Mouse (Mus musculus): ENCODE data around the gene Casp6.

Gene Casp6

DNA sequence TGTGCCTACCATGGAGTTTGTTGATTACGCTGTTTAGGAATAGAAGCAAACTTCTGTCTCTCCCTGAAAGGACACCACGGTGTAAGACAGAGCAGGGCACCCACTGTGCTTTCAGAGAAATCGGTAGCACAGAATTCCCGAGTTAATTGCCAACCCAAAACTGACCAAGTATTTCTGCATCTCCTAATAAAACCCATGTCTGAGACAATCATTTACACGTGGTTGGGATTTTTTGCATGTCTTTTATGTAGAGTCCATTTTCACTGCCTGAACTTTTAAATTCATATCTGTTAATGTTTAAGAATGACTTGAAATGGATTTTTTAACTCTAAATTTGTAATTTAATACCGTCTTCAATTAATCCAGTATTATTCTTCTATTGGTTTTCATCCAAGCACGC is 22.4 kb downstream of the Casp6 start:
- DNase-seq: no peak

GRCm38 (mm10) chr3:129925861-129926260 is 24.6 kb downstream of the Casp6 start:
- DNase-seq: no peak

GRCm38 (mm10) chr3:129930213-129930778 is 29.1 kb downstream of the Casp6 start:
- peak in 1 of 2 experiments; percentile 9 for DNase-seq

DNA sequence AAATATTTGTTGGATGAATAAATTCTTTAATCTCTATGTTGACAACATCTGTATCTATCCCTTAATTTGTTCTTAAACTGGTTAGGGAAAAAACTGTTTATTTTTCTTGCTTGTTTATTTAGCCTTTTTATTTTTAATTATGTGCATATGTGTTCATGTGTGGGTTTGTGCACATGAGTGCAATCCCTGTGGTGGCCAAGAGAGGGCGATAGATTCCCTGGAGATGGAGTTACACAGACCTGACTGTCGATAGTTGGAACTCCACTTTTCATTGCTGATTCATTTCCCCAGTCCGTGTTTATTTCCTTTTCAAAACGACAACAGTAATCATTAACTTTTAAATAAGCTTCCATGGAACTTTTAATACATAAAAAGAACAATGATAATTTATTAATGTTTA is 31.2 kb downstream of the Casp6 start:
- DNase-seq: peak; percentile 25 to 26

DNA sequence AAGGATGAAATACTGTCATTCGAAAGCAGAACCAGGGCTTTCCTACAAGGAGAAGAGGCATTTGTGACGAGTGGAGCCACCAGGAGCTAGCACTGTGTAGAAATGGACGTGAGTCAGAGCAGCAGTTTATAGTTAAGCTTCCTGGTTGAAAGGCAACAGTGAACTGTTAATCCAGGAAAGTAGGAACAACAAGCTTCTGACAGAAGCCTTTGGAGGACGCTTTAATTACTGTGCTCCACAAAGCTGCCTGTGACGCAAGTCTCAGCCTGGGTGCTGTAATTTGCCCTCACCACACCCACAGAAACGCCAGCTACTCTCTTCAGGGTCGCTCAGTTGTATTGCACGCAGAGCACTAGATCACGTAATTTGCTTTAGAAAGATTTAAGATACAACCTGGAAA is 35.3 kb downstream of the Casp6 start:
- DNase-seq: no peak

DNA sequence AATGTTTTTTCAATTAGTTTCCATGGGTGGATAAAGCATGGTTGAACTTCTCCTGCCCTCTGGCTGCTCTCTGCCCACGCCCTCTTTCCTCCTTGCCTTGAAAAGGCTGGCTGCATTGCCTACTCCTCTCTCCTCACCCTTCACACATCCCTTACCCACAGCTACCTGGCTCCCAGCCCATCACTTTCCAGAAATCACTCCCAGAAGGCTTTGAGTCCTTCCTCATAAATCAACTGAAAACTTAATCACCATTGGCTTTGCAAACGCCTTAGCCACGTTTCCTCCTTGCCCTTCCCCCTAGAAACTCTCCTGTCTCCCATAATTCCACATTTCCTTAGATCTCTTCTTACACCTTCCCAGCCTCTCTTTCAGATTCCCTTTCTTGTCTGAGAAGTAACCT is 36.6 kb downstream of the Casp6 start:
- DNase-seq: peak; percentile 5 to 8

- DNase-seq: peak in 1 of 2 experiments; percentile 8
These were observed 37.8 kb downstream of the Casp6 start for GRCm38 (mm10) chr3:129939058-129939457.

GRCm38 (mm10) chr3:129940780-129941179 is 39.6 kb downstream of the Casp6 start:
- no peak for DNase-seq

- no peak for DNase-seq
These were observed 40.1 kb downstream of the Casp6 start for GRCm38 (mm10) chr3:129941291-129941690.

DNA sequence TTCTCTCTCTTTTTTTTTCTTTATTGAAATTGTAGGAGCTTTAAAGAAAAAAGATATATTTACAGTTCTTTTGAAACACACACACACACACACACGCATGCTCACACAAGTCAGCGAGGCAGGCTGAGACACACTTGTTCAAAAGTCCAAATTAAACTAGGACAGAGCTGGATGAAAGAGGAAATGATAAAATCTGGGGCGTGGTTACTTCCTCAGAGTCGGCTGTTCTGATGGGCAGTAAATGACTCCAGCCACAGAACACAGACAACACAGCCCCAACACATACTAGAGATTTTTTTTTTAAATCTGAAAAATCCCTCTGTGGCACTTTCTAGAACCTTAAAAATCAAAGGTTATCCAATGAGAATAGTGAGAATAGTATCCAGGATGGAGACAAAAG is 42.6 kb downstream of the Casp6 start:
- no peak for DNase-seq

GRCm38 (mm10) chr3:129946217-129946914 is 45.1 kb downstream of the Casp6 start:
- DNase-seq: no peak

GRCm38 (mm10) chr3:129948359-129948758 is 47.1 kb downstream of the Casp6 start:
- DNase-seq: no peak

GRCm38 (mm10) chr3:129949158-129949773 is 48.0 kb downstream of the Casp6 start:
- no peak for DNase-seq

DNA sequence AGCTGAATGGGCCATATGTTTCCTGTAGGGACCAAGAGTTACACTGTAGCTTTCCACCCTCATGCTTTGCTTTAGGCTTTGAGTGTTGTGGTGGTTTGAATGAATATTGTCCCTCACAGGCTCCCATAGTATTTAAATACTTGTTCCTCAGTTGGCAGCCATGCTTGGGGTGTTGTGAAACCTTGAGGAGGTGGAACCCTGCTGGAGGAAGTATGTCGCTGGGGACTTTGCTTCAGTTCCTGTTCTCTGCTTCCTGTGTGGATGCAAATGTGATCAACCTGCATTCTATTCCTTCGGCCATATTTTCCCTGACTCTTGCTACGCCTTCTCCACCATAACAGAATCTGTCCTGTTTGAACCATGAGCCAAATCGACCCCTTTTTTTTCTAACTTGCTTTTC is 52.1 kb downstream of the Casp6 start:
- DNase-seq: no peak

- no peak for DNase-seq
These were observed 61.3 kb downstream of the Casp6 start for GRCm38 (mm10) chr3:129962533-129962932.
